Mouse (Mus musculus) small intestine, adult 10 weeks (tissue): ENCODE data around the gene Magea5. TPM values are rescaled to one million over a fixed set of nuclear protein-coding genes. Genes with fewer than 3 reads are reported as not detected.

Source experiments
- polyA plus RNA-seq: library from polyadenylated mRNA; stranded (reverse); fragments of 350-450 nt; fragmentation: Illumina TruSeq; extraction: RNeasy Lipid Tissue Mini Kit (QIAGEN cat#74804); gene quantifications from one replicate; pipeline ENCODE4 v1.2.3, GENCODE M21; 2014; ENCODE audit warnings: low replicate concordance

Gene Magea5
- polyA plus RNA-seq: not detected

DNA sequence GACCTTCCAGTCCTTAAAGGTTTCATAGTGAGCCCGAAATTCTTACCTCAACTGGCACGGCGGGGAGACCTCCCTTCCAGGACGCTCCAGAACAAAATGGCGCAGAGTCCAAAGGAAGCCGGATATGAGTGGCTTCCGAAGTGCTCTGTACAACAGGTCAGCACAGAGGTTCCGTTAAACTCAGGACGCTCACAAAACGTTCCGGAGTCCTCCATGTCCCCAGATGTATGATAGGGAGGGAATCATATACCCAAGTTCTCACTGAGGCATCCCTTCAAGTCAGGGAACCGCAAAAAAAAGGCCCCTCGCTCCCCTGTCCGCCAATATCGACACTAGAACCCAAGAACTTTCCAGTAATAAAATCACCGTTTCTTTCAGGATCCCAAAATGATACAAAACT is at the start of gene Magea5:
Gene Magea5, minus strand, starts transcription at position 101 of the 400 bp plus-strand sequence.

DNA sequence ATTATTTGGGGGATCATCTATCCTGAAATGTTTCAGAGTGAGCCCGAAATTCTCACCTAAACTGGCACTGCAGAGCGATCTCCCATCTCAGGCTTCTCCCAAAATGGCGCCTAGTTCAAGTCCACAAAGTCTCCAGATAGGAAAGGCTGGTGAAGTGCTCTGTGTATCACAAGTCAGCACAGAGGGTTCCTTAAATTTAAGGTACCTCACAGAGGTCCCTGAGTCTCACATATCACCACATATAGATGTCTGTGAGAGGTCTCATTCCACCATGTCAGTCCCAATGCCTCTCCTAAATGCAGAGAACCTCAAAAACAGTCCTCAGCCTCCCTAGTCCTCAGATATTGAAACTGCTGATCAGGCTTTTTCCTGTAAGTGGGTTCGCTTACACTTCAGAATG is 30.6 kb upstream of the Magea5 start, which contains the start of gene Magea2:
Gene Magea2, minus strand, starts transcription at position 101 of the 400 bp plus-strand sequence.

DNA sequence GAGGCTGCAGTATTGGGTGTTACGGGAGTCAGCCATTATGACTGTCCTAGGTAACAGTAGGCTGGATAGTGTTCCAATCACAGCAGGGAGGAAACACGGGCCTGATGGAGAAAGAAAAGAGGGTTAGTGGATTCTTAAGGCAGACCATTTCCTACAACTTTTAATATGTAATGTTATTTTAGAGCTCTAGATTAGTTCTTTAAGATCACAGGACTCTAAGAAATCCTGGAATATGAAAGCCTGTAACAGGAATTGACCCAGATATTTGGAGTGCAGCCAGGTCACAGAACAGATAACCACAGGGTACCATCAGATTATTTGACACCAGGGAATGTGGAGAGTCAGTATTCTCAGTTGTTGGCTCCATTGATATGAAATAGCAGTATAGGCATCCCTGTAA is 26.7 kb upstream of the Magea5 start, which contains the start of gene Magea1:
Gene Magea1, minus strand, starts transcription at position 101 of the 400 bp plus-strand sequence.

Other genes starting within 250 kb of the Magea5 start
- not detected for gene Cldn34b1, start 172.9 kb downstream of the Magea5 start, polyA plus RNA-seq
- gene Magea6, start 127.2 kb downstream of the Magea5 start, polyA plus RNA-seq: not detected
- gene Magea3, start 113.6 kb downstream of the Magea5 start, polyA plus RNA-seq: not detected
- not detected for gene Magea8, start 67.3 kb downstream of the Magea5 start, polyA plus RNA-seq
- not detected for gene Magea1, start 26.6 kb upstream of the Magea5 start, polyA plus RNA-seq
- gene Magea2, start 30.5 kb upstream of the Magea5 start, polyA plus RNA-seq: not detected
- not detected for gene Cldn34b2, start 65.3 kb upstream of the Magea5 start, polyA plus RNA-seq
- 551 TPM for gene Sat1, start 153.3 kb upstream of the Magea5 start, polyA plus RNA-seq
- gene Acot9, start 199.3 kb upstream of the Magea5 start, polyA plus RNA-seq: 137 TPM